Mouse (Mus musculus) midbrain, embryonic 14.5 days (tissue): ENCODE data around the gene Nmrk2. TPM values are rescaled to one million over a fixed set of nuclear protein-coding genes. Genes with fewer than 3 reads are reported as not detected.
"Not testable (repeated sequence)": the region's sequence is repeated elsewhere in the genome, so short reads cannot be mapped to it uniquely, and the experiment has no call there.

ENCODE experiments used
- ATAC-seq: fragments of 200-750 bp; cut with Nextera tagmentation; 2 replicates; pipeline ENCODE4 v1.8.0; 2017; ENCODE audit warnings: moderate number of reproducible peaks, moderate library complexity; ENCODE audit not compliant: low FRiP score, low TSS enrichment
- DNase-seq: peaks from one replicate; pipeline ENCODE4 v3.0.0-alpha.2; 2015
- H3K27ac ChIP-seq: fragments of 300-500 bp; sonication (generic); replicated peaks from 2 replicates; pipeline ENCODE4 v1.5.1; 2014; ENCODE audit warnings: mild to moderate bottlenecking, low read depth, low read length, moderate library complexity
- H3K27me3 ChIP-seq: fragments of 300-500 bp; sonication (generic); 2 replicates; pipeline ENCODE4 v1.6.1; 2014; ENCODE audit warnings: low read length, control low read depth, mixed read lengths; ENCODE audit not compliant: control insufficient read depth, insufficient read depth
- H3K36me3 ChIP-seq: fragments of 300-500 bp; sonication (generic); 2 replicates; pipeline ENCODE4 v1.6.1; 2014; ENCODE audit warnings: low read length, control low read depth; ENCODE audit not compliant: control insufficient read depth, insufficient read depth
- H3K4me1 ChIP-seq: fragments of 300-500 bp; sonication (generic); 2 replicates; pipeline ENCODE4 v1.6.1; 2014; ENCODE audit warnings: mild to moderate bottlenecking, antibody characterized with exemption, low read length, control low read depth; ENCODE audit not compliant: control insufficient read depth, insufficient read depth
- H3K4me2 ChIP-seq: fragments of 300-500 bp; sonication (generic); 2 replicates; pipeline ENCODE4 v1.6.1; 2014; ENCODE audit warnings: mild to moderate bottlenecking, low read length, moderate library complexity
- H3K4me3 ChIP-seq: fragments of 300-500 bp; sonication (generic); replicated peaks from 2 replicates; pipeline ENCODE4 v1.5.1; 2014; ENCODE audit warnings: low read depth, low read length
- H3K9ac ChIP-seq: fragments of 300-500 bp; sonication (generic); replicated peaks from 2 replicates; pipeline ENCODE4 v1.6.1; 2014; ENCODE audit warnings: mild to moderate bottlenecking, low read length, moderate library complexity
- H3K9me3 ChIP-seq: fragments of 300-500 bp; sonication (generic); 2 replicates; pipeline ENCODE4 v1.6.1; 2016; ENCODE audit warnings: low read length, control low read depth, mixed read lengths; ENCODE audit not compliant: control insufficient read depth
- WGBS: fragments of 180-500 bp; shearing (Covaris S2); extraction: QIAGEN DNeasy Blood & Tissue Kit; methylation state at CpG from one replicate; pipeline ENCODE4 v1.1.7; 2014; 5-methylcytosine and 5-hydroxymethylcytosine counted together
- polyA plus RNA-seq: library from polyadenylated mRNA; unstranded; fragments of >200 nt; fragmentation: Nextera tagmentation; extraction: Ambion mirVana; gene quantifications from 2 replicates; pipeline ENCODE4 v1.2.1, GENCODE M21; 2014

The Nmrk2 gene
- polyA plus RNA-seq, 1 experiment from 2014 or later = not detected

DNA sequence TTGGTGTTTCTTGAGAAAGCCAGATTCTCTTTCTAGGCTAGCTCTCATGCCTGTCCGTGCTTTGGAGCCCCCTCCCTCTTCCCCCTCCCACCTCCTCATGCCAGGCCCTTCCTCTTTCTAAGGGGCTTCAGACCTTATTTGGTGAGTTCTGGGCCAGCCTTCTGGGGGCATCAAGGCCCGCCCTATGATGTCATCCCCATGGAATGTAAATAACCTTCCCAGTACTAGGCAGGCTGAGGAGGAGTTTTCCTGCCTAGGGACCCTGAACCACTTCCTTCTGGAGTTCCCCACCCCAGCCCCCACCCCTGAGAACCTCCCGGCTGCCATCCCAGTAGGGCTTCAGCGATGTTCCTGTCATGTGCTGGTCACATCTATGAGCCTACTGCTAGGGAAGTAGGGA lies 17.1 kb downstream of the Nmrk2 start:
- Histone ChIP-seq H3K27ac (no peak overlapping the region), H3K27me3 (no peaks in the 10 kb centered on the region), H3K9ac (no peak overlapping the region), H3K4me2 (0 out of 2 replicates have a peak overlapping the region, but pooled peaks have one; percentile 4), H3K4me1 (peaks cover 11% of the 10 kb centered on the region), H3K4me3 (no peak overlapping the region), H3K36me3 (peaks cover 66% of the 10 kb centered on the region), H3K9me3 (no peaks in the 10 kb centered on the region)
- ATAC-seq = no peak
- DNase-seq = no peak
- 75% methylated on average over 4 of the region's 4 CpGs for WGBS

DNA sequence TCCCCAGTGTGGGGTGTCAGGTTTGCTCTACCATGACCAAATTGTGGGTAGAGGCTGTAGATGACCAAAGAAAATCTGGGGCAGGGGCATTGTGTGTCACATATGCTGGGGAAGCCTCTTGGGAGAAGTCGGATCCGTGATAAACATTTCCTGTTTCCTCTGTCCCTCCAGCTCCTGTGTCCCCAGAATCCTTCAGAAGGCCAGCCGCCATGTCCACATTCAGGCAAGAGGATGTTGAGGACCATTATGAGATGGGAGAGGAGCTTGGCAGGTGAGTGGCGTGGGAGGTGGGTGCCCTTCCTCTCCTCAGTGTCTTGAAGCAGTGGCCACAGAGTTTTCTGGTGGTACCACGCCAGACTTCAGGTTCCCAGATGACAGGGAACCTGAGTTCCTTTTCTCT lies 18.0 kb downstream of the Nmrk2 start, which contains the start of gene 4930442H23Rik:
Gene 4930442H23Rik (minus strand): TSS at position 45 of the 400 bp plus-strand sequence.
- ATAC-seq (no peak), DNase-seq (no peak)
- H3K4me2 ChIP-seq = peak within 1 kb of the TSS; percentile 64
- H3K9ac ChIP-seq = peak within 1 kb of the TSS; percentile 69
- peak within 1 kb of the TSS; percentile 87 for H3K27ac ChIP-seq
- peaks cover 11% of the 10 kb centered on the region for H3K4me1 ChIP-seq
- peak within 1 kb of the TSS; percentile 63 for H3K4me3 ChIP-seq
- whole genome bisulfite sequencing = 85% methylated on average over 5 of the region's 5 CpGs
- peaks cover 73% of the 10 kb centered on the region for H3K36me3 ChIP-seq
- no peaks in the 10 kb centered on the region for H3K9me3 ChIP-seq
- H3K27me3 ChIP-seq = no peaks in the 10 kb centered on the region

DNA sequence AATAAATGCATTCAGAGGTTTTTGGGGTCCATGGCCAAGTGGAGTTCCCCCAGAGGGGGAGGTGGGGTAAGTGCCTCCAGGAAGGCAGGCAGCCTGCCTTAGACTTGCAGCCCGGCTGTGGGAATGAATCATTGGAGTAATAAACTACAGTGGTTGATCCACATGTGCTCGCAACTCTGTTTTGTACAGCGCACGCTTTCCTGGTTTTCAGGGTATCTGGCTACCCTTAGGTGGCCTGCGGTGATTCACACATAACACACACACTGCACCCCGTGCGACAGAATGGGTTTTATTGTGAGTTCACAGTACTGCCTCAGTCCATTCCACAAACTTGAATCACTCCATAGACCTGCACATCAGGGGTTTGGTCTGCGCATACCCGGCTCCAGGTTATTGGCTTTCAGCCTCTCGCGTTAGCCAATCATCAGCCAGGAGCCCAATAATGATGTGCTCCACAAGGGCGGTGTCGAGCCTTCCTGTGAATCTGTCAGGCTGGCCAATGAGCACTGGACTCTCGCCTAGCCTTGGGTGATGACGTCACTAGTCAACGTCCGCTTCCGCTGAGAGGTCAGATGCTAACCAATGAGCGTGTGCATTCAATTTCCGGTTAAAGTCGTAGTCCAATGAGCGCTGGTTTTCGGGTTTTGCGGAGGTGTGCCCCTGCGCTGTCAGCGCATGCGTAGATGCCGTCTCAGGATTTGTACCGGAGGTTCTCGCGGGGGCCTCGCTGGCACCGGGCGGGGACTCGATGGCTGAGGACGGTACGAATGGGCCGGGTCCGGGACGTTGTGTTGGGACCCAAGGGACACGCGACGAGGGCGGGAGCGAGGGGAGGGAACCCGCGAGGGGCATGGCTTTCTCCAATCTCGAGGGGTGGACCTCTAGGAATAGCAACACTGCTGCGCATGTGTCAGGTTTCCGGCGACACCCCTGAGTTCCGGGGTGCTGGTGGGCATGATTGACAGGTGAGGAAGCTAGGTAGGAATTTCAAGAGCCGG lies 19.2 kb downstream of the Nmrk2 start, which contains the start of gene Dapk3:
Gene Dapk3 (plus strand): TSS at position 670 of the 998 bp plus-strand sequence.
- peak within 1 kb of the TSS; percentile 87 for H3K27ac ChIP-seq
- DNase-seq = peak; percentile 99
- peaks cover 80% of the 10 kb centered on the region for H3K36me3 ChIP-seq
- peak within 1 kb of the TSS; percentile 69 for H3K9ac ChIP-seq
- peaks cover 15% of the 10 kb centered on the region for H3K4me1 ChIP-seq
- peak within 1 kb of the TSS; percentile 64 for H3K4me2 ChIP-seq
- ATAC-seq = peak; percentile 96
- WGBS = 5% methylated on average over 53 of the region's 53 CpGs
- H3K27me3 ChIP-seq = no peaks in the 10 kb centered on the region
- peak within 1 kb of the TSS; percentile 63 for H3K4me3 ChIP-seq
- no peaks in the 10 kb centered on the region for H3K9me3 ChIP-seq

DNA sequence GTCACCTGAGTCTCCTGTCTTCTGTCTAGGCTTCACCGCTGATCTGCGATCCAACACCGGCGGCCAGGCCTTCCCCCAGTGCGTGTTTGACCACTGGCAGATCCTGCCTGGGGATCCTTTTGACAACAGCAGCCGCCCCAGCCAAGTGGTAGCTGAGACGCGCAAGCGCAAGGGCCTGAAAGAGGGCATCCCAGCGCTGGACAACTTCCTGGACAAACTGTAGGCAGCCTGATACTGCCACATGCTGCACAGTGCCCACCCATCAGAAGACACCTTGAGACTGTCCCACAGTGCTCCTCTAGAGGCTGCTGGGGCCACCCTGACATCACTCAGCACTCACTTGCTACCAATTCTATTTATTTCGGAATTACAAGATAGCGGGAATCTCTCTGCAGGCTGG lies 20.0 kb downstream of the Nmrk2 start:
- H3K4me1 ChIP-seq = peaks cover 19% of the 10 kb centered on the region
- not testable (repeated sequence) for H3K9me3 ChIP-seq, H3K9ac ChIP-seq, H3K4me3 ChIP-seq, DNase-seq, H3K27me3 ChIP-seq, ATAC-seq, H3K4me2 ChIP-seq
- peak overlapping the region; percentile 64; the same call in 1 of the 2 replicates for H3K27ac ChIP-seq
- H3K36me3 ChIP-seq = peaks cover 77% of the 10 kb centered on the region
- WGBS = 82% methylated on average over 12 of the region's 12 CpGs

DNA sequence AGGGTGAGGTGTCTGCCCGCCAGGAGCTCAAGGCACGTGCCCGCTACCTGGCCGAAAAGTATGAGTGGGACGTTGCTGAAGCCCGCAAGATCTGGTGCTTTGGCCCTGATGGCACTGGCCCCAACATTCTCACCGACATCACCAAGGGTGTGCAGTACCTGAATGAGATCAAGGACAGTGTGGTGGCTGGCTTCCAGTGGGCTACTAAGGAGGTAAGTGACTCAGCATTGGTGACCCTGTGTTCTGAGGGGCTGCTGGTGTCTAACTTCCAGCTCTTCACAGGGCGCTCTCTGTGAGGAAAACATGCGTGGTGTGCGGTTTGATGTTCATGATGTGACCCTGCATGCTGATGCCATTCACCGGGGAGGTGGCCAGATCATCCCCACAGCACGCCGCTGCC lies 20.9 kb downstream of the Nmrk2 start:
- H3K27me3 ChIP-seq = no peaks in the 10 kb centered on the region
- DNase-seq (no peak), ATAC-seq (no peak)
- H3K36me3 ChIP-seq = peaks cover 71% of the 10 kb centered on the region
- WGBS = 93% methylated on average over 13 of the region's 13 CpGs
- H3K4me1 ChIP-seq = peaks cover 19% of the 10 kb centered on the region
- no peak overlapping the region for H3K9ac ChIP-seq
- H3K4me2 ChIP-seq = no peak overlapping the region
- no peak overlapping the region for H3K27ac ChIP-seq
- H3K9me3 ChIP-seq = no peaks in the 10 kb centered on the region
- H3K4me3 ChIP-seq = no peak overlapping the region

DNA sequence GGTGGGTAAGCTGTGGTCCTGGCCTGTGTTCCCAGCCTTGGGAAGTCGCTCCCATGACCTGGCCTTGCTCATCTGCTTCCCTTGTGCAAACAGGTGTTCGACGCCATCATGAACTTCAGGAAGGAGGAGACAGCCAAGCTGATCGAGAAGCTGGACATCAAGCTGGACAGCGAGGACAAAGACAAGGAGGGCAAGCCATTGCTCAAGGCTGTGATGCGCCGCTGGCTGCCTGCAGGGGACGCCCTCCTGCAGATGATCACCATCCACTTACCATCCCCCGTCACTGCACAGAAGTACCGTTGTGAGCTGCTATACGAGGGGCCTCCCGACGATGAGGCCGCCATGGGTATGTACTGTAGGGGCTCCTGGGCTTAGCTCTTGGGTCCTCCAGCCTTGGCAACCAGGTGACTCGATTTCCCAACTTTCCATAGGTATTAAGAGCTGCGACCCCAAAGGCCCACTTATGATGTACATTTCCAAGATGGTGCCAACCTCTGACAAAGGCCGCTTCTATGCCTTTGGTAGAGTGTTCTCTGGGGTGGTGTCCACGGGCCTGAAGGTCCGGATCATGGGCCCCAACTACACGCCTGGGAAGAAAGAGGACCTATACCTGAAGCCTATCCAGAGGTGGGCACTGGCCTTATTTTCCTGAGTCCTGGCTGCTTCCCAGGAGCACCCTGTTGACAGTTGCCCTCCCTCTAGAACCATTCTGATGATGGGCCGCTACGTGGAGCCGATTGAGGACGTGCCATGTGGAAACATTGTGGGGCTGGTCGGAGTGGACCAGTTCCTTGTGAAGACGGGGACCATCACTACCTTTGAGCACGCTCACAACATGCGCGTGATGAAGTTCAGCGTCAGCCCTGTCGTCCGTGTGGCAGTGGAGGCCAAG lies 22.2 kb downstream of the Nmrk2 start:
- ATAC-seq = no peak
- Histone ChIP-seq H3K36me3 (peaks cover 59% of the 10 kb centered on the region), H3K9ac (no peak overlapping the region), H3K9me3 (no peaks in the 10 kb centered on the region), H3K27ac (no peak overlapping the region), H3K4me3 (no peak overlapping the region), H3K4me2 (no peak overlapping the region), H3K27me3 (no peaks in the 10 kb centered on the region), H3K4me1 (peaks cover 24% of the 10 kb centered on the region)
- DNase-seq = no peak
- WGBS = 90% methylated on average over 32 of the region's 32 CpGs

DNA sequence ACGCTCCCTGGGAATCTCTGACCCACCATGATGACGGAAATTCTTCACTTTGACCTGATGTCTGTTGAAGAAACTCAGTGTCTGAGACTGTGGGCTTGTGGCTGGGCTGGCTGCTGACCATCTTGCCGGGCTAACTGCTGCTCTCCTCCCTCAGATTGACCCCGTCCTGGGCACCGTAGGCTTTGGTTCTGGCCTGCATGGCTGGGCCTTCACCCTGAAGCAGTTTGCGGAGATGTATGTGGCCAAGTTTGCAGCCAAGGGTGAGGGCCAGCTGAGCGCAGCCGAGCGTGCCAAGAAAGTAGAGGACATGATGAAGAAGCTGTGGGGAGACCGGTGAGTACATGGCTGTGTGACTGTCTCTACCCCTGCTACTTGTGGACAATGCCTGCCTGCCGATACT lies 22.9 kb downstream of the Nmrk2 start:
- Histone ChIP-seq H3K27me3 (no peaks in the 10 kb centered on the region), H3K9me3 (no peaks in the 10 kb centered on the region), H3K4me1 (peaks cover 29% of the 10 kb centered on the region), H3K4me3 (no peak overlapping the region), H3K9ac (no peak overlapping the region), H3K4me2 (no peak overlapping the region), H3K36me3 (peaks cover 52% of the 10 kb centered on the region), H3K27ac (no peak overlapping the region)
- ATAC-seq (no peak), DNase-seq (no peak)
- 96% methylated on average over 11 of the region's 11 CpGs for WGBS

DNA sequence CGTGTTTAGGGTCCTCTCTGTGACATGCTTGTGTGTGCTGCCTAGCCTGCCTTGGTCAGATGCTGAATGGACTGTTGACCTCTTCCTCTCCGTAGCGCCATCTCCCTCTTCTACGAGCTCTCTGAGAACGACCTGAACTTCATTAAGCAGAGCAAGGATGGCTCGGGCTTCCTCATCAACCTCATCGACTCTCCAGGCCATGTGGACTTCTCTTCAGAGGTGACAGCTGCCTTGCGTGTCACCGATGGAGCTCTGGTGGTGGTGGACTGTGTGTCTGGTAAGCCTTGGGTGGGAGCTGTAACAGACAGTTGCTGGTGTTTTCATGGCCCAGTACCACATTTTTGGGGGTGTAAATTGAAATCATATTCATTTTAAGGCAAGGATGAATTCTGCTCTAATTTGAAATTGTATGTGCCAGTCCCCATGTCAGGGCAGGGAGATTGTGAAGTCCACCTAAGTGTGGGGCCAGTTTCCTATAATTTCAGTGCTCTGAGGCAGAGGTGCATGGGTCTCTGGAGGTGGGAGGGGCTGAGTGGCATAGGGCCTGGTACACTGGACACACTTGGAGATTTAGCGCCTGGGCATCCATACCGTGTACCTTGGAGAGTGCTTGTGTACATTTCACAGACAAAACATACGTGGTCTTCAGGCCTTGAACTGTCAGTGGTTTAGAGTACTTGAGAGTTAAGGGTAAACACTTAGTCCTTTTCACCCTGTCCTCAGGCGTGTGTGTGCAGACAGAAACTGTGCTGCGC lies 23.7 kb downstream of the Nmrk2 start:
- H3K36me3 ChIP-seq = peaks cover 52% of the 10 kb centered on the region
- WGBS = 74% methylated on average over 14 of the region's 14 CpGs

More for the DNA sequence above, 23.7 kb downstream of the Nmrk2 start:
- DNase-seq = no peak
- peak overlapping the region; percentile 96 for H3K9ac ChIP-seq
- H3K4me3 ChIP-seq = peak overlapping the region; percentile 95
- no peaks in the 10 kb centered on the region for H3K27me3 ChIP-seq
- no peak overlapping the region for H3K27ac ChIP-seq
- ATAC-seq = no peak
- peak overlapping the region; percentile 94 for H3K4me2 ChIP-seq
- no peaks in the 10 kb centered on the region for H3K9me3 ChIP-seq
- peaks cover 30% of the 10 kb centered on the region for H3K4me1 ChIP-seq
